Mouse (Mus musculus) central nervous system, embryonic 14 days (tissue): ENCODE data around the gene C1qb. TPM values are rescaled to one million over a fixed set of nuclear protein-coding genes. Genes with fewer than 3 reads are reported as not detected.

Source experiments
- polyA plus RNA-seq: library from polyadenylated mRNA; depleted of rRNA; stranded (reverse); fragments of >200 nt; gene quantifications from 2 replicates; pipeline ENCODE4 v1.2.3, GENCODE M21; 2012; rRNA removed

Gene C1qb
- 32.7 and 36.9 TPM in 2 replicates for polyA plus RNA-seq

DNA sequence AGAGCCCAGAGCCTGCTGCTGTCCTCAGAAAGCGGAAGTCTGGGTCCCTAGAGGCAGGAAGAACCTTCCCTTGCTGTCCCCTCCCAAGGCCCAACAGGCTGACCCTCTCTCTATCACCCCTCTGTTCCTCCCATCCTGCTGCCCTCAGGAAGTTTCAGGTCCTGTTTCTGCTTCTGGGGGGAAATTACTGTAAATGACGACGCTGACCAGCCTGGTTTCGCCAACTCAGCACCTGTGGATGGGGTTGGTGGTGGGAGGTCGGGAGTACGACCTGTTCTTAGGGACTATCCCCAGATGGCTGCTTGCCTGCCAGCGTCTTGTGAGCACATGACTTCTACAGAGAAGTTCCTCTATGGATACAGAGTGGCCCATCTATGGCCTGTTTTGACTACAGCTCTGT lies at the start of gene C1qb:
TSS of gene C1qb (minus strand) at position 87 of the 400 bp plus-strand sequence.

DNA sequence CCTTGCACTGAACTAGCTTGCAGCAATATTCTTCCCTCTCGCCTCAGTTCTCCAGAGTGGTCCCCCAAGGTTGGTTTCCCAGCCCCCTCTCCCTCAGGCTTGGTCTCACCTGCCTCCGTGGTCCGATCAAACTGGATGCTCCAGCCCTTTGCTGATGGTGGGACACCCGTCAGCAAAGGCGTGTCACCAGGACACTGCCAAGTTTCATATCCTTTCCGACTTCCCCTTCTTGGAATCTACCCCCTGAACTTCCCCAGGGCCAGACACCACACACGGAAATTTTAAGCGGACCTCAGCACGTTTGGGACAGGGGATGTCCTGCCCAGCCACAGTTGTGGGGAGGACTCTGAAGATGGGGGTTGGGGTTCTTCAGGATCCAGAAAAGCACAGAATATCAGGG lies 12.7 kb upstream of the C1qb start, which contains the start of gene C1qa:
TSS of gene C1qa (minus strand) at position 167 of the 400 bp plus-strand sequence.

DNA sequence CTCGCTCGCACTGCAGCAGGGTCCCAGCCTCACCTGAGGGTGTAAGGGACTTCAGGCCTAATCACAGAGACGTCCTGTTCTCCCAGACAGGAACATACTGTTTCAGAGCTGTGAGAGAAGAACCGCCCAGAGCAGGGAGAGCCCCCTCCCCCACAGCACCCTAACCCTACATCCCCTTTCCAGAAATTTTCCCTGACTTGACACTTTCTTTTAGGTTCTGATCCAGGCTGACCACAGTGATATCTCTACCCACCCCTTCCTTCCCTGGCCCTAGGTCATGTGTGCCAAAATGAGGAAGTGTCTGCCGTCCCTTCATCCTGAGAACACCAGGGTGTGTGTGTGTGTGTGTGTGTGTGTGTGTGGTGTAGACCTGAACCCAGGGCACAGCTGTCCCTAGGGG lies 6.8 kb upstream of the C1qb start, which contains the start of gene C1qc:
TSS of gene C1qc (minus strand) at position 255 of the 400 bp plus-strand sequence.

DNA sequence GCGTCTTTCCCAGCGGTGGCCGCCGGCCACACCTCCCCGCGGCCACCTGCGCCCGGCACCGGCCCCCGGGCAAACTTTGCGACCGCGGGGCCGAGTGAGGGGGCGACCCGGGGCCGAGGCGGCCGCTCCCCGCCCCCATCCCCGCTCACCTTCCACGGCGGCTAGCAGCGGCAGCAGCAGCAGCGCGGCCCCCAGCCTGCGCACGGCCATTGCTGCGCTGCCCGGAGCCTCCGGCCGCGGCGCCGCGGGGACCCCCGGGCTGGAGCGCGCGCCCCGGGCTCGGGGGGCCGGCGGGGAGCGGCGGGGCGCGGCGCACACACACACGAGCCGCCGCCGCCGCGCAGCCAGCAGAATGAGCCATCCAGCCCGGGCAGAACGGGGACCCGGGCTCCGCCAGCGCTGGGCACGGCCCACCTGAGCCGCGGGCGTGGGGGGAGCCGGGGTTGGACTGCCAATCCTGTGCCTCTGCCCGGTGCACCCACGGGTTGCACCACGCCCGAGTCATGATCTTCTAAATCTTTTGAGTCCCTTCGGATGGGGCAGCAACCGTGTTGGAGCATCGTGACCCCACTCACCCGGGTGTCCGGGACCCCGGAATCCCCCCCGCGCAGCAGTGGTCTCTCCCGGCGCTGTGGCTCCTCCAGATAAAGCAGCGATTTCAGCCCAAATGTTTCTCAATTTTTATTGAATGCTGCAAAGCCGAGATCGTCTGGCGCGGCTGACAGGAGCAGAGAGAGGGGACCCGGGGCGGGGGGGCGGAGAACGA lies 50.2 kb downstream of the C1qb start, which contains the start of gene Ephb2:
TSS of gene Ephb2 (minus strand) at position 368 of the 766 bp plus-strand sequence.

Other genes with a start within 250 kb of the C1qb start
- 70.4 and 77.7 TPM in 2 replicates for gene Ephb2, start 50.2 kb downstream of the C1qb start, polyA plus RNA-seq
- gene C1qc, start 6.9 kb upstream of the C1qb start, polyA plus RNA-seq: 21.3 and 25.2 TPM in 2 replicates
- gene C1qa, start 12.6 kb upstream of the C1qb start, polyA plus RNA-seq: 15.7 and 18.1 TPM in 2 replicates
- gene Epha8, start 70.6 kb upstream of the C1qb start, polyA plus RNA-seq: 19.9 and 23.3 TPM in 2 replicates
- 8.0 and 8.8 TPM in 2 replicates for gene Zbtb40, start 162.6 kb upstream of the C1qb start, polyA plus RNA-seq